Mouse (Mus musculus) heart, embryonic 11.5 days (tissue): ENCODE results near the gene Car14. TPM values are rescaled to one million over a fixed set of nuclear protein-coding genes. Genes with fewer than 3 reads are reported as not detected.
A peak's percentile ranks its signal among the peaks of the same experiment; 100 is the strongest.
"Not testable (repeated sequence)": the region's sequence is repeated elsewhere in the genome, so short reads cannot be mapped to it uniquely, and the experiment has no call there.

Experiments
- ATAC-seq: fragments of 200-750 bp; cut with Nextera tagmentation; replicated peaks from 2 replicates; pipeline ENCODE4 v1.8.0; 2017; ENCODE audit warnings: moderate library complexity; ENCODE audit not compliant: insufficient number of reproducible peaks, low FRiP score, low TSS enrichment
- H3K27ac ChIP-seq: fragments of 300-500 bp; sonication (generic); 2 replicates; pipeline ENCODE4 v1.5.1; 2014; ENCODE audit warnings: mild to moderate bottlenecking, low read depth, low read length
- H3K27me3 ChIP-seq: fragments of 300-500 bp; sonication (generic); 2 replicates; pipeline ENCODE4 v1.6.1; 2014; ENCODE audit warnings: mild to moderate bottlenecking, low read length, mixed read lengths; ENCODE audit not compliant: control insufficient read depth, insufficient read depth
- H3K36me3 ChIP-seq: fragments of 300-500 bp; sonication (generic); 2 replicates; pipeline ENCODE4 v1.6.1; 2014; ENCODE audit warnings: mild to moderate bottlenecking, low read length, moderate library complexity, mixed read lengths; ENCODE audit not compliant: control insufficient read depth, insufficient read depth
- H3K4me1 ChIP-seq: fragments of 300-500 bp; sonication (generic); 2 replicates; pipeline ENCODE4 v1.6.1; 2014; ENCODE audit warnings: low read length; ENCODE audit not compliant: control insufficient read depth, insufficient read depth
- H3K4me2 ChIP-seq: fragments of 300-500 bp; sonication (generic); 2 replicates; pipeline ENCODE4 v1.6.1; 2014; ENCODE audit warnings: mild to moderate bottlenecking, moderate library complexity
- H3K4me3 ChIP-seq: fragments of 300-500 bp; sonication (generic); 2 replicates; pipeline ENCODE4 v1.5.1; 2014; ENCODE audit warnings: low read depth, low read length
- H3K9ac ChIP-seq: fragments of 300-500 bp; sonication (generic); 2 replicates; pipeline ENCODE4 v1.6.1; 2014; ENCODE audit warnings: mild to moderate bottlenecking, low read depth, low read length, moderate library complexity
- H3K9me3 ChIP-seq: fragments of 300-500 bp; sonication (generic); replicated peaks from 2 replicates; pipeline ENCODE4 v1.6.1; 2016; ENCODE audit warnings: low read length; ENCODE audit not compliant: control insufficient read depth
- WGBS: fragments of 180-500 bp; shearing (Covaris S2); extraction: QIAGEN DNeasy Blood & Tissue Kit; methylation state at CpG from one replicate; pipeline ENCODE4 v1.1.7; 2014; ENCODE audit not compliant: insufficient replicate concordance; 5-methylcytosine and 5-hydroxymethylcytosine counted together
- polyA plus RNA-seq: library from polyadenylated mRNA; unstranded; fragments of >200 nt; fragmentation: Nextera tagmentation; extraction: Ambion mirVana; gene quantifications from 2 replicates; pipeline ENCODE4 v1.2.1, GENCODE M21; 2014

Gene Car14
- polyA plus RNA-seq = 39.0 and 39.1 TPM in 2 replicates

DNA sequence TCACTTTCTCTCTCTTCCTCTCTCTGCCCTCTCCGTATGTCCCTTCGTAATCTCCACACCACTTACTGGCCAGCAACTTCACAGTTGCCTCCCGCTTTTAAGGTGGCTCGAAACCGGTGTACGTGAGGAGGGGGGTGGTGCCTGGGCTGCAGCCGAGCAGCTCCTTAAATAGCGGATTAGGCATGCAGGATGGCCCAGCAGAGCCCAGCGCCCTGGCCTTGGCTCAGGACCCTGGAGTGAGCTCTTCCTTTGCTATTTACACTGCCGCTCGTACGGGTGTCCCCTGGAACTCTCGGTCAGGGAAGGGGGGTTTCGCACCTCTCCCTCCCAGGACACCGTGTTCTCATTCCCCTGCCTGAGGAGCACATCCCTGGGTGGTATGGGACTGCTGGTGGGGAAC, at the start of gene Car14:
Gene Car14 (minus strand): TSS at position 124 of the 400 bp plus-strand sequence.
- no peaks in the 10 kb centered on the region for H3K36me3 ChIP-seq
- H3K4me2 ChIP-seq = peak within 1 kb of the TSS; percentile 90
- peak within 1 kb of the TSS; percentile 48 for H3K4me3 ChIP-seq
- H3K4me1 ChIP-seq = peaks cover 35% of the 10 kb centered on the region
- 2% methylated on average over 15 of the region's 15 CpGs for WGBS
- no peaks in the 10 kb centered on the region for H3K9me3 ChIP-seq
- H3K27me3 ChIP-seq = no peaks in the 10 kb centered on the region
- peak within 1 kb of the TSS; percentile 69 for H3K27ac ChIP-seq
- H3K9ac ChIP-seq = peak within 1 kb of the TSS; percentile 72
- ATAC-seq = peak; percentile 44; the same call in 1 of the 2 replicates

GRCm38 (mm10) chr3:95953522-95953921, 49.0 kb upstream of the Car14 start:
- H3K4me3 ChIP-seq = no peak overlapping the region
- no peaks in the 10 kb centered on the region for H3K9me3 ChIP-seq
- no peaks in the 10 kb centered on the region for H3K36me3 ChIP-seq
- ATAC-seq = no peak
- no peaks in the 10 kb centered on the region for H3K27me3 ChIP-seq
- no peak overlapping the region for H3K4me2 ChIP-seq
- H3K9ac ChIP-seq = no peak overlapping the region
- peaks cover 14% of the 10 kb centered on the region for H3K4me1 ChIP-seq
- WGBS = 82% methylated on average over 3 of the region's 3 CpGs
- H3K27ac ChIP-seq = no peak overlapping the region

DNA sequence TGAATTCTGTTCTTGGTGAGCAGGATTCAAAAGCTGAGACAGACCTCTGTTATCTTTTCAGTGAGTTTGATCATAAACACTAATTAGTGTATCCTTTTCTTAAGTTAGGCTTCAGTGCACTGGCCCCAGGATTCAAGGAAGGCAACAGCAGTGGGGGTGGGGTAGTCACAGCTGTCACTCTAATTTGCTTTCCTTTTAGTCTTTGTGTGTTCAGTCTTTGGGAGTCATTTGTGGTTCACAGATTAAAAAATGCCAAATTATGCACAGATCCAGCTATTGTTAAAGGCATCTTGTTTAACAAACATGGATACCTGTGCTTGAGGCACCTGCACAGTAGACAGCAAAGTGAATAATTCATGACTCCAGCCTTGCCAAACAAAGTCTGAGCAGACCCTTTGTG, 48.5 kb upstream of the Car14 start:
- Histone ChIP-seq H3K27me3 (no peaks in the 10 kb centered on the region), H3K36me3 (no peaks in the 10 kb centered on the region), H3K27ac (no peak overlapping the region), H3K4me3 (no peak overlapping the region), H3K9me3 (no peaks in the 10 kb centered on the region), H3K4me1 (peaks cover 13% of the 10 kb centered on the region), H3K9ac (no peak overlapping the region), H3K4me2 (no peak overlapping the region)
- no peak for ATAC-seq

DNA sequence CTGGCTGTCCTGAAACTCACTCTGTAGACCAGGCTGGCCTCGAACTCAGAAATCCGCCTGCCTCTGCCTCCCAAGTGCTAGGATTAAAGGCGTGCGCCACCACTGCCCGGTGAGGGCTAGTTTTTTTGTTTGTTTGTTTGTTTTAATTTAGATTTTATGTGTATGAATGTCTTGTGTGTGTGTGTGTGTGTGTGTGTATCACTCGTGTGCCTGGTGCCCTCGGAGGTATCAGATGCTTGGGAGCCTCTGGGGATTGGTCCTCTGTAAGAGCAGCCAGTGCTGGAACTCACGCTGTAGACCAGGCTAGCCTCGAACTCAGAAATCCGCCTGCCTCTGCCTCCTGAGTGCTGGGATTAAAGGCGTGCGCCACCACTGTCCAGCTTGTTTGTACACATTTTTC, 47.1 kb upstream of the Car14 start:
- peak overlapping the region; percentile 83 for H3K9ac ChIP-seq
- ATAC-seq, H3K9me3 ChIP-seq, H3K27me3 ChIP-seq, H3K4me1 ChIP-seq, H3K36me3 ChIP-seq: not testable (repeated sequence)
- WGBS = 60% methylated on average over 12 of the region's 12 CpGs
- peak overlapping the region; percentile 71 for H3K4me2 ChIP-seq
- H3K27ac ChIP-seq = peak overlapping the region; percentile 96
- H3K4me3 ChIP-seq = peak overlapping the region; percentile 56

DNA sequence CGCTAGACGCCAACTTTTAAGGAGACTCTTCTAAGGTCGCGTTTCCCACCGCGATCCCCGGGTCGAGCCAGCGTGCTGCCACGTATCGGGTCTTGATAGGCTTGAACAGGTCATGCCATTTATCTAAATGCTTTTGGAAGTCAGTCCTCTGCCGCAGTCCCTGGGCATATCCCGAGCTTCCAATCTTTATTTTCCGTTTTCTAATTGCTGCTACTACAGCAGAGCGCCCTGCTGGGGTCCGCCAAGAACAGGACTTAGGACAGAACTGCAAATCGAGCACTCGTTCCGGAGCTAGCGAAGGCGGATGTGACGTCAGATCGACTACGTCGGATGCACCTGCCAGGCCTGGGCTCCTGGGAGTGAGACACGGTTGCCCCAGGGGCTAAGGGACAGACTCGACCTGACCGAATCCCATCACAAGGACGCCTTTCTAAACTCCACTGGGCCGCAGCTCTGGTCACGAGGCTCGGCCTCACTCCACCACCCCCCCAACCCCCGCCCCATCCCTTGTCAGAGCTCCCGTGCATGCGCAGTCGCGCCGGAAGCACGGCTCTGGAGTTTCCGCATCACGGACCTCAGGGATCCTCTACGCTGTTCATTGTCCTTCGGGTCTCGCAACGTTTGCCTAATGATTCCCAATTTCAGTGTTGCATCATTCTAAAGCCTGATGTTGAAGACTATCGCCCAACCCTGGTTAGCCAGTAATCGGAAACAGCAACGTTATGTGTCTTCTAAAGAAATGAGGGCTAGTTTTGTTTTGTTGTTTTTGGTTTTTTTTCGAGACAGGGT, 46.5 kb upstream of the Car14 start:
- no peaks in the 10 kb centered on the region for H3K27me3 ChIP-seq
- H3K9me3 ChIP-seq = no peaks in the 10 kb centered on the region
- H3K27ac ChIP-seq = peak overlapping the region; percentile 96
- peak; percentile 87 for ATAC-seq
- peak overlapping the region; percentile 83 for H3K9ac ChIP-seq
- WGBS = 2% methylated on average over 49 of the region's 49 CpGs
- peak overlapping the region; percentile 71 for H3K4me2 ChIP-seq
- peaks cover 4% of the 10 kb centered on the region; the same call in 1 of the 2 replicates for H3K36me3 ChIP-seq
- H3K4me1 ChIP-seq = 0 out of 2 replicates have a peak, but pooled peaks cover 2% of the 10 kb centered on the region
- peak overlapping the region; percentile 56 for H3K4me3 ChIP-seq

GRCm38 (mm10) chr3:95948325-95948724, 43.8 kb upstream of the Car14 start:
- ATAC-seq = no peak
- peaks cover 10% of the 10 kb centered on the region for H3K36me3 ChIP-seq
- no peaks in the 10 kb centered on the region for H3K27me3 ChIP-seq
- H3K9me3 ChIP-seq = no peaks in the 10 kb centered on the region
- H3K4me3 ChIP-seq = no peak overlapping the region
- no peak overlapping the region for H3K9ac ChIP-seq
- H3K4me1 ChIP-seq = 0 out of 2 replicates have a peak, but pooled peaks cover 3% of the 10 kb centered on the region
- no peak overlapping the region for H3K27ac ChIP-seq
- no peak overlapping the region for H3K4me2 ChIP-seq
- 85% methylated on average over 5 of the region's 5 CpGs for WGBS

- Histone ChIP-seq H3K4me3 (no peak overlapping the region), H3K4me1 (0 out of 2 replicates have a peak, but pooled peaks cover 3% of the 10 kb centered on the region), H3K27me3 (no peaks in the 10 kb centered on the region), H3K4me2 (no peak overlapping the region), H3K27ac (no peak overlapping the region), H3K9me3 (no peaks in the 10 kb centered on the region), H3K9ac (no peak overlapping the region), H3K36me3 (peaks cover 26% of the 10 kb centered on the region)
- 62% methylated on average over 14 of the region's 14 CpGs for WGBS
- ATAC-seq = no peak
Observed at GRCm38 (mm10) chr3:95945731-95946240, 41.3 kb upstream of the Car14 start.

GRCm38 (mm10) chr3:95944742-95945141, 40.3 kb upstream of the Car14 start:
- H3K9ac ChIP-seq = no peak overlapping the region
- no peaks in the 10 kb centered on the region for H3K27me3 ChIP-seq
- H3K36me3 ChIP-seq = peaks cover 33% of the 10 kb centered on the region
- no peak overlapping the region for H3K4me2 ChIP-seq
- ATAC-seq = no peak
- 0 out of 2 replicates have a peak, but pooled peaks cover 3% of the 10 kb centered on the region for H3K4me1 ChIP-seq
- WGBS = 91% methylated on average over 8 of the region's 8 CpGs
- H3K4me3 ChIP-seq = no peak overlapping the region
- H3K27ac ChIP-seq = no peak overlapping the region
- H3K9me3 ChIP-seq = no peaks in the 10 kb centered on the region
